Mouse (Mus musculus): ENCODE results near the gene Med28. TPM values are rescaled to one million over a fixed set of nuclear protein-coding genes. Genes with fewer than 3 reads are reported as not detected.
A peak's percentile ranks its signal among the peaks of the same experiment; 100 is the strongest.

The Med28 gene
- polyA plus RNA-seq, 1 experiment from 2014 or later: 341 TPM

DNA sequence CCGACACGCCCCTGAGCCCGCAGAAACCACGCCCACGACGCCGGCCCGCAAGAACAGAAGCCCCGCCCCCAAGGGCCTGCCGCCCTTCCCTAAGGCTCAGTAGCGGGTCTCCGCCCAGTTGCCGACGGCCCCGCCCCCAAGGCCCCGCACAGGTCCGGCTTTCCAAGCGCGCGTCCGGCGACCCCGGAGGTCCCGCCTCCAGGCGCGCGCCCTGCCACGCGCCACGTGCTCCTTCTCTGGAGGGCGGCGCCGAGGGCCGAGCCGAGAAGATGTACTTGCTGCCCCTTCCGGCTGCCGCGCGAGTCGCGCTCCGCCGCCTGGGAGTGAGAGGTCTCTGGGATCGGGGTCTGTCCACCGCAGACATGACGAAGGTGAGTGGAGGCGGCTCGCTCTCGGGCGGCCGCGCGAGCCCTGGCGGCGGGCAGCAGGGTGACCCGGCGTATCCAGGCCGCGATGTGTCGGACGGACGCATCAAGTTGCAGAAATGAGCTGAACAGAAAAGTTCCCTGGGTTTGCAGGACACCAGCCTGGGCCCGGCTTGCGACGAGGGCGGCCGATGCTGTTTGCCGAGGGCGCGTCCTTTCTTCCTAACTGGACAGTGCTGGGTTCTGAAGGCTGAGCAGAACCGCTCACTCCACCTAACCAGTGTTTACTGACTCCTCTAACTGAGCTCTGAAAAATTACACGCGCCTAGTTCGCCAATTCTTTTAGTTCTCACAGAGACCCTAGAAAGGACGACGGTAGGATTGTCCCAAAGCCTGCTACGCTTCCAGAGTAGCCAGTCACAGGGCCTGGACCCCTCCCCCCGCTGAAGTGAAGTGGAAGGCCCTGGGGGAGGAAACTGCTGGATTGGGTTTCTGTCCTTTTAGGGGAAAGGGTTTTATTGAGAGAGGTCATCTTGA, 26.6 kb upstream of the Med28 start, which contains the start of gene Lap3:
Lap3 (plus strand) TSS at position 184 of the 902 bp plus-strand sequence.
- peak; percentile 99 for DNase-seq (ENCODE audit: low spot score)
- Histone ChIP-seq H3K27me3 (ENCODE audit: insufficient read depth, poor library complexity, severe bottlenecking) (peaks cover 4% of the 10 kb centered on the region; the same call in 1 of the 2 replicates), H3K27ac (peak within 1 kb of the TSS; percentile 91), H3K36me3 (peaks cover 32% of the 10 kb centered on the region), H3K4me1 (replicated peaks) (peaks cover 23% of the 10 kb centered on the region), H3K9me3 (no peaks in the 10 kb centered on the region), H3K4me3 (peak within 1 kb of the TSS; percentile 75)
- WGBS: under 1% methylated on average over 78 of the region's 78 CpGs

GRCm38 (mm10) chr5:45494093-45494755, 25.8 kb upstream of the Med28 start:
- H3K9me3 ChIP-seq: no peaks in the 10 kb centered on the region
- H3K4me1 ChIP-seq (replicated peaks): peaks cover 23% of the 10 kb centered on the region
- peaks cover 39% of the 10 kb centered on the region for H3K36me3 ChIP-seq
- peaks cover 4% of the 10 kb centered on the region; the same call in 1 of the 2 replicates for H3K27me3 ChIP-seq (ENCODE audit: insufficient read depth, poor library complexity, severe bottlenecking)
- no peak for DNase-seq (ENCODE audit: low spot score)
- peak overlapping the region; percentile 75 for H3K4me3 ChIP-seq
- peak overlapping the region; percentile 91 for H3K27ac ChIP-seq
- WGBS: 69% methylated on average over 9 of the region's 9 CpGs

- Histone ChIP-seq H3K27me3 (ENCODE audit: insufficient read depth, poor library complexity, severe bottlenecking) (peaks cover 4% of the 10 kb centered on the region; the same call in 1 of the 2 replicates), H3K9me3 (no peaks in the 10 kb centered on the region), H3K36me3 (peaks cover 52% of the 10 kb centered on the region), H3K4me1 (replicated peaks) (peaks cover 23% of the 10 kb centered on the region), H3K4me3 (no peak overlapping the region), H3K27ac (no peak overlapping the region)
- no peak for DNase-seq (ENCODE audit: low spot score)
- 84% methylated on average over 3 of the region's 3 CpGs for WGBS
These were observed 24.5 kb upstream of the Med28 start for GRCm38 (mm10) chr5:45495429-45495975.

DNA sequence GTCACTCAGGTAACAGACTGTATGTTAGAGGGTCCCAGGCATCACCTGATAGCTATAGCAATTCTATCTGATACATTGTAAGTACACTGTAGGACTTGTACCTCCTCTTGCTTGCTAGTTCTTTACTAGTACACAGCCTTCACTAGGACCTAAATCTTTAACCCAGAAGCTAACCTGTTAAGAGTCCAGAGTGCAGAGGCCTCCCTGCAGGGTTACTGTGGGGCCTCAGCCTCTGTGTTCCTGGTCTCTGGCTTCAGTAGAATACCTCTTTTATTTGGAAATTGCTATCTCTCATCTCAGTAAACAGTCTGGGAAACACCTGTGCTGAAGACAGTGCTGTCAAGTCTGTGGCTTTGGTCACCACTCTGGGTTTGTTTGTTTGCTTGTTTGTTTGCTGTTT, 24.0 kb upstream of the Med28 start:
- H3K36me3 ChIP-seq: peaks cover 58% of the 10 kb centered on the region

GRCm38 (mm10) chr5:45496479-45496878, 23.6 kb upstream of the Med28 start:
- no peak for DNase-seq (ENCODE audit: low spot score)
- Histone ChIP-seq H3K27me3 (ENCODE audit: insufficient read depth, poor library complexity, severe bottlenecking) (peaks cover 2% of the 10 kb centered on the region; the same call in 1 of the 2 replicates), H3K4me3 (no peak overlapping the region), H3K27ac (no peak overlapping the region), H3K36me3 (peaks cover 62% of the 10 kb centered on the region), H3K4me1 (replicated peaks) (peaks cover 23% of the 10 kb centered on the region), H3K9me3 (no peaks in the 10 kb centered on the region)
- 96% methylated on average over 4 of the region's 4 CpGs for WGBS

More for the DNA sequence above, 24.0 kb upstream of the Med28 start:
- DNase-seq (ENCODE audit: low spot score): no peak
- Histone ChIP-seq H3K4me3 (no peak overlapping the region), H3K4me1 (replicated peaks) (peaks cover 23% of the 10 kb centered on the region), H3K27me3 (ENCODE audit: insufficient read depth, poor library complexity, severe bottlenecking) (peaks cover 4% of the 10 kb centered on the region; the same call in 1 of the 2 replicates), H3K27ac (no peak overlapping the region), H3K9me3 (no peaks in the 10 kb centered on the region)

DNA sequence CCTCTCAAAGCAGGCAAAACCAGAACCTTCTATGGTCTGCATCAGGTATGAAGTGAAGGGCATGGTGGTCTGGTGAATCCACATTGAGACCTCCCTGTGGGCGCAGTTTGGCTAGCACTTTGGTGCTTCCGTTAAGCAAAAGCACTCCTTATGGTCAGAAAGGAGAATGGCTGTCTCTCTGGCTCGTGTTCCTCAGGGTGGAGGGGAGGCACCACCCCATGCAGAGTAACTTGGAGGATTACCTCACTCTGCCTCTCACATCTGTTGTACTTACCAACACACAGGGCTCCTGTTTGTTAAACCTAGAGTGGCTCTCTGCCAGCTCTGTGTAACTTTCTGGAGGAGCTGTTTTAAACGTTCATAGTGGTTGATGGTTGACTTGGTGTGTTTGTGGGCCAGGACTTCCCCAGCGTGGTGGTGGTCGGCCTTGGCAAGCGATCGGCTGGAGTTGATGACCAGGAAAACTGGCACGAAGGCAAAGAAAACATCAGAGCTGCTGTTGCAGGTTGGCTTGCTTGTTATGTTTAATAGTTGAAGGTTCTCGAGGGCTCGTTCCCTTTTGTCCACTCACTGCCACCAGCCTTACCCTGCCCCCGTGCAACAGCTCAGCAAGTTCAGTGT, 23.0 kb upstream of the Med28 start:
- H3K27me3 ChIP-seq (ENCODE audit: insufficient read depth, poor library complexity, severe bottlenecking): no peaks in the 10 kb centered on the region

GRCm38 (mm10) chr5:45497564-45497963, 22.5 kb upstream of the Med28 start:
- no peak for DNase-seq (ENCODE audit: low spot score)
- Histone ChIP-seq H3K9me3 (no peaks in the 10 kb centered on the region), H3K27ac (no peak overlapping the region), H3K4me3 (no peak overlapping the region), H3K4me1 (replicated peaks) (peaks cover 23% of the 10 kb centered on the region), H3K36me3 (peaks cover 72% of the 10 kb centered on the region), H3K27me3 (ENCODE audit: insufficient read depth, poor library complexity, severe bottlenecking) (no peaks in the 10 kb centered on the region)
- 96% methylated on average over 5 of the region's 5 CpGs for WGBS

More for the DNA sequence above, 23.0 kb upstream of the Med28 start:
- WGBS: 94% methylated on average over 12 of the region's 12 CpGs
- Histone ChIP-seq H3K27ac (no peak overlapping the region), H3K9me3 (no peaks in the 10 kb centered on the region), H3K4me3 (no peak overlapping the region), H3K4me1 (replicated peaks) (peaks cover 23% of the 10 kb centered on the region), H3K36me3 (peaks cover 67% of the 10 kb centered on the region)
- DNase-seq (ENCODE audit: low spot score): no peak

DNA sequence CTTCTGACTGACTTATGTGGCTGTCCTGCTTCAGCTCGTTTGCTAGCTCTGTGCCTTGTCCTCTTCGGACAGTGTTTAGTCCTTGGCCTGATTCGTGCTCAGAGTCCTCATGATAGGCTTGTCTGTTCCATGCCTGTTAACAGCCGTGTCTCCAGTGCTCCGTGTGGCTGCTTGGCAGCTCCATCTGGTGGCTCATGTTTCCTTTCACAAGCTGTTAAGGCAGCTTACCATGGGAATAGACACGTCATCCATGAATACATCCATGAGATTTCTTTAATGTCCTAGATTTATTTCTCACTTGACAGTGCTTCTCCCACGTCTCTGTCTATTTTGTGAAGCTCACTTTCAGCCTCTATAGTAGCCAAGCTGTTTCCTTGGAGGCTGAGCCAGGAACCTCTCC, 10.0 kb upstream of the Med28 start:
- Histone ChIP-seq H3K27me3 (ENCODE audit: insufficient read depth, poor library complexity, severe bottlenecking) (no peaks in the 10 kb centered on the region), H3K4me1 (replicated peaks) (no peaks in the 10 kb centered on the region), H3K9me3 (no peaks in the 10 kb centered on the region), H3K27ac (no peak overlapping the region), H3K4me3 (no peak overlapping the region), H3K36me3 (peaks cover 94% of the 10 kb centered on the region)
- WGBS: 85% methylated on average over 7 of the region's 7 CpGs
- DNase-seq (ENCODE audit: low spot score): no peak

DNA sequence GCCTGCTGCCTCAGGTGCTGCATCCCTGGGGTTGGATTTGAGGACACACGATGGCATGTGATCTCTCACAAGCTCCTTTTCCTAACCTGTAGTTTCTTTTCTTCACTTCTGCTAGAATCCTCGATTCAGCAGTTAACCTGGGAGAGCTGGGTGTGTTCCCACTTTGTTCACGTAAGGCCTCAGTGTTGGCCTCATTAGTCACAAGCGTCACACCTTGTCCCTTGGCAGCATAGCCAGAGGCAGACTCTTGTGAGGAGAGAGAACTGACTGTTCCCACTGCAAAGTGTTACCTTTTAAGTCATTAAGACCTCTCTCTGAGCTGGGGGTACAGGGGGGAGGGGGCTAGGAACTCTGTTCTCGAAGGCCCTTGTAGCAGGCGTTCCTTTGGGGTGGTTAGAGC, 7.1 kb upstream of the Med28 start:
- H3K36me3 ChIP-seq: peaks cover 66% of the 10 kb centered on the region
- no peak for DNase-seq (ENCODE audit: low spot score)
- WGBS: 95% methylated on average over 6 of the region's 6 CpGs

DNA sequence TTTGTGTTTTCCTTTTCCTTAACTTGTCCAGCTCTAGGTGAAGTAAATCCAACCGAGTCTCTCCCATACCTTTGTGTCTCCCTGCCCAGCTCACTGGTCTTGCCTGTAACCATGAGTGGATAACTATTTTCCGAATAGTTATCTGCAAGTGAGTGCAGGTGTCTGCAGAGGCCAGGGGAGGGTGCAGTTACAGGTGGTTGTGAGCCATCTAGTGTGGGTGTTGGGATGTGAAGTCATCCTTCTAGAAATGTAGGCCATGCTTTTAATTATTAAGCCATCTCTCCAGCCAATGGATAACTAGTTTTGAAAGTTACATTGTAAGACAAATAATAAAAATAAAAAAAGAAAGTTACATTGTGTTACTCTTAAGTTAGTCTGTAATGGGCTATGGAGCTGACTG, 6.5 kb upstream of the Med28 start:
- Histone ChIP-seq H3K4me1 (replicated peaks) (no peaks in the 10 kb centered on the region), H3K9me3 (no peaks in the 10 kb centered on the region), H3K4me3 (no peak overlapping the region), H3K36me3 (peaks cover 61% of the 10 kb centered on the region), H3K27me3 (ENCODE audit: insufficient read depth, poor library complexity, severe bottlenecking) (no peaks in the 10 kb centered on the region), H3K27ac (no peak overlapping the region)
- 89% methylated on average over 2 of the region's 2 CpGs for WGBS
- no peak for DNase-seq (ENCODE audit: low spot score)

More for the DNA sequence above, 7.1 kb upstream of the Med28 start:
- no peak overlapping the region for H3K27ac ChIP-seq
- H3K4me1 ChIP-seq (replicated peaks): no peaks in the 10 kb centered on the region
- no peak overlapping the region for H3K4me3 ChIP-seq
- no peaks in the 10 kb centered on the region for H3K9me3 ChIP-seq
- no peaks in the 10 kb centered on the region for H3K27me3 ChIP-seq (ENCODE audit: insufficient read depth, poor library complexity, severe bottlenecking)

- H3K27me3 ChIP-seq (ENCODE audit: insufficient read depth, poor library complexity, severe bottlenecking): no peaks in the 10 kb centered on the region
- peaks cover 53% of the 10 kb centered on the region for H3K36me3 ChIP-seq
- no peak overlapping the region for H3K27ac ChIP-seq
- H3K9me3 ChIP-seq: no peaks in the 10 kb centered on the region
- H3K4me1 ChIP-seq (replicated peaks): peaks cover under 1% of the 10 kb centered on the region
- H3K4me3 ChIP-seq: no peak overlapping the region
- no peak for DNase-seq (ENCODE audit: low spot score)
- WGBS: 85% methylated on average over 1 of the region's 1 CpGs
These were observed 5.4 kb upstream of the Med28 start for GRCm38 (mm10) chr5:45514599-45514998.

DNA sequence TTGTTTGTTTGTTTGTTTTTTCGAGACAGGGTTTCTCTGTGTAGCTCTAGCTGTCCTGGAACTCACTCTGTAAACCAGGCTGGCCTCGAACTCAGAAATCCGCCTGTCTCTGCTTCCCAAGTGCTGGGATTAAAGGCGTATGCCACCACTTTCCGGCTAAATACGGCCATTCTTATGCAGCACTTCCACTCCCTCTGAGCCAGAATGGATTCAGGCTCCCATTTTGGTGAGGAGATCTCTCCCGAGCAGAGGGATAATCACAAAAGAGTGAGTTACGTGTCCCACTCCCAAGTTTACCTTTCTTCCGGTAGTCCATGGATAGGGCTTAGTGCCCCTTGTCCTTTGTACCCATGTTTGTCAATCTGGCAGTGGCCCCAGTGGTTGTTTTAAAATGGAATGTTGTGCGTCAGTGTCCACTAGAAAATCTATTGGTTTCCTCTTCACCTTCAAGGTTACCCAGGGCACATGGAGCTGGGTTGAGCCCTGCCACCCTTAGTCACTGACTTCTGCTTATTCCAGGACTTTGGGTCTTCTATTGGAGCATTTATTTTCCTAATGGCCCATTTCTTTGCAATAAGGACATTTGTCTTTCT, 4.8 kb upstream of the Med28 start:
- Histone ChIP-seq H3K27me3 (ENCODE audit: insufficient read depth, poor library complexity, severe bottlenecking) (no peaks in the 10 kb centered on the region), H3K36me3 (peaks cover 46% of the 10 kb centered on the region), H3K27ac (no peak overlapping the region), H3K9me3 (no peaks in the 10 kb centered on the region), H3K4me1 (replicated peaks) (peaks cover 3% of the 10 kb centered on the region), H3K4me3 (no peak overlapping the region)
- 93% methylated on average over 10 of the region's 10 CpGs for WGBS
- DNase-seq (ENCODE audit: low spot score): no peak
